Mouse (Mus musculus) limb, embryonic 15.5 days (tissue): ENCODE data around the gene Mroh3. TPM values are rescaled to one million over a fixed set of nuclear protein-coding genes. Genes with fewer than 3 reads are reported as not detected.

Experiments used
- ATAC-seq: fragments of 200-750 bp; cut with Nextera tagmentation; 2 replicates; pipeline ENCODE4 v1.8.0; 2017; ENCODE audit warnings: low read depth, moderate TSS enrichment; ENCODE audit not compliant: insufficient number of reproducible peaks, low FRiP score, low TSS enrichment
- H3K27ac ChIP-seq: fragments of 300-500 bp; sonication (generic); 2 replicates; pipeline ENCODE4 v1.5.1; 2015; ENCODE audit warnings: moderate library complexity, mild to moderate bottlenecking, inconsistent platforms
- H3K27me3 ChIP-seq: fragments of 300-500 bp; sonication (generic); 2 replicates; pipeline ENCODE4 v1.6.1; 2015; ENCODE audit warnings: inconsistent platforms
- H3K36me3 ChIP-seq: fragments of 300-500 bp; sonication (generic); 2 replicates; pipeline ENCODE4 v1.6.1; 2015; ENCODE audit warnings: inconsistent platforms
- H3K4me1 ChIP-seq: fragments of 300-500 bp; sonication (generic); 2 replicates; pipeline ENCODE4 v1.6.1; 2015; ENCODE audit warnings: inconsistent platforms
- H3K4me2 ChIP-seq: fragments of 300-500 bp; sonication (generic); 2 replicates; pipeline ENCODE4 v1.6.1; 2015; ENCODE audit warnings: mild to moderate bottlenecking, inconsistent platforms
- H3K4me3 ChIP-seq: fragments of 300-500 bp; sonication (generic); 2 replicates; pipeline ENCODE4 v1.5.1; 2015; ENCODE audit warnings: mild to moderate bottlenecking, inconsistent platforms
- H3K9ac ChIP-seq: fragments of 300-500 bp; sonication (generic); 2 replicates; pipeline ENCODE4 v1.6.1; 2015; ENCODE audit warnings: inconsistent platforms
- H3K9me3 ChIP-seq: fragments of 300-500 bp; sonication (generic); 2 replicates; pipeline ENCODE4 v1.6.1; 2016; ENCODE audit warnings: inconsistent platforms
- WGBS: fragments of 180-500 bp; shearing (Covaris S2); methylation state at CpG from one replicate; pipeline ENCODE4 v1.1.7; 2015; 5-methylcytosine and 5-hydroxymethylcytosine counted together
- polyA plus RNA-seq: library from polyadenylated mRNA; unstranded; fragments of >200 nt; fragmentation: Nextera tagmentation; extraction: Ambion mirVana; gene quantifications from 2 replicates; pipeline ENCODE4 v1.2.1, GENCODE M21; 2015

The Mroh3 gene
- polyA plus RNA-seq, 1 experiment from 2014 or later, result not detected

- Histone ChIP-seq H3K4me3 (no peak overlapping the region), H3K9me3 (no peaks in the 10 kb centered on the region), H3K27ac (no peak overlapping the region), H3K9ac (no peak overlapping the region), H3K36me3 (peaks cover 15% of the 10 kb centered on the region; the same call in 1 of the 2 replicates), H3K27me3 (no peaks in the 10 kb centered on the region), H3K4me2 (no peak overlapping the region), H3K4me1 (peaks cover 42% of the 10 kb centered on the region)
- ATAC-seq, result no peak
- 92% methylated on average over 8 of the region's 8 CpGs for WGBS
These were observed 14.0 kb upstream of the Mroh3 start for GRCm38 (mm10) chr1:136226626-136227025.

DNA sequence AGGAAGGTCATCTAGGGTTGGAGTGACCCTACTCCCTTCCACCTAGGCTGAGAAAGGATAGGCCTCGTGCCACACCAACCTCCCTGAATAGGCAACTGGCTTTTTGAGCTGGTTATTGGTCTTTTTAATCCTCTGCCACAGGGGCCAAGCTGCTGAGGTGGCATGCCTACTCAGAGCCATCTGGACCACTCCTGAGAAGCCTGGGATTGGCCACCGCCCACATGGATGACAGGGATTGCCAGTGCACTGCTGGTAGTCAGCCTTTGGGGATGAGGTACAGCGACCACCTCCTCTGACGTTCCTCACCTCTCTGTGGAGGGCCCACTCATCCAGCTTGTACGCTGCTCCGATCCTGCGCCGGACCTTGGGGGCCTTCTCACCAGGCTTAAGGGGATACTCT lies 13.2 kb upstream of the Mroh3 start:
- Histone ChIP-seq H3K27me3 (no peaks in the 10 kb centered on the region), H3K9me3 (no peaks in the 10 kb centered on the region), H3K4me1 (peaks cover 34% of the 10 kb centered on the region), H3K27ac (no peak overlapping the region), H3K4me2 (no peak overlapping the region), H3K9ac (no peak overlapping the region), H3K36me3 (peaks cover 15% of the 10 kb centered on the region; the same call in 1 of the 2 replicates), H3K4me3 (no peak overlapping the region)
- ATAC-seq, result no peak
- 94% methylated on average over 8 of the region's 8 CpGs for WGBS

DNA sequence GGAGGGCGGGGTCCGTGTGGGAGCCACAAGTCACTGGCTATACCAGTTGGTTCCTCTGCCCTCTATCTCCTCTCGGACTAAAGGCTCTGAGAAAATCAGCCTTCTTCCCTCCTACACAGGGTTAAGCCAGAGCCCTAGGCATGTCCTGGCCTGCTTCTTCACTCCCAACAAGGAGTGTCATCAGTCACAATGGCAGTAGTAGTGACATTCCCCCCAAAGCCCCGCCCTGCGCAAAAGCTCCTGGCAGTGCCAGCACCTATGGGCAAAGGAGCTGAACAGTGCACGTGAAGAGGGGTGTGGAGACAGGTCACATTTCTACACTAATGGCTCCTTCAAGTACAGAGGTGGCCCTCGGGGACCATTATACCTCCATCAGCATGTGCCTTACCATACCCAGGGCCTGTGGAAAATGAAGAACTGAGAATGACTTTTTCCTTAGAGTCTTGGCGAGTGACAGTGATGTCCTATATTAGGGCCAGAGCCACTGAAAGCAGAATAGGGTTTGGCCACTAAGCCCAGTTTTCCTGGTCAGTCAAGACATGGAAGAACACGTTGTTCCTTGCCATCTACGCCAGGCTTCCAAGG lies 11.2 kb upstream of the Mroh3 start:
- ATAC-seq, result no peak
- H3K4me2 ChIP-seq, result no peak overlapping the region
- peaks cover 26% of the 10 kb centered on the region for H3K36me3 ChIP-seq

DNA sequence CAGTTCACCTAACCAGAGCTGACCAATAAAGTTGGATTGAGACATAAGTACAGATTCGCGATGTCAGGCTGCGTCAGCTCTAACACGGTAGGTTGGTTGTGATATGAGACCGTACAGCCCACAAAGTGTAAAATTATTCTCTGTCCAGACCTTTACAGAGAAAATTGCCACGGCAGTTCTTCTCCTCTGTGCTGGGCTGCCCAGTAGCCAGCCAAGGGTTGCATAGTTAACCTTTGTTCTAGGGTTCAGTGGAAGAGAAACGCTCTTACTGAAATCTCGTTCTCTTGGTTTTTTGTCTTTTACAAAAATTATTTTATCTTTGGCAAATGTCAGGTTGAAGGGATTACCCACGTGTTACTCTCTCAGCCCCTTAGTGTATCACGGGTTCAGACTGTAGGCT lies 9.8 kb upstream of the Mroh3 start:
- Histone ChIP-seq H3K27ac (no peak overlapping the region), H3K4me2 (no peak overlapping the region), H3K4me1 (peaks cover 6% of the 10 kb centered on the region; the same call in 1 of the 2 replicates), H3K9ac (no peak overlapping the region), H3K27me3 (no peaks in the 10 kb centered on the region), H3K9me3 (no peaks in the 10 kb centered on the region), H3K36me3 (peaks cover 35% of the 10 kb centered on the region), H3K4me3 (no peak overlapping the region)
- WGBS, result 85% methylated on average over 10 of the region's 10 CpGs
- ATAC-seq, result no peak

More for the DNA sequence above, 11.2 kb upstream of the Mroh3 start:
- Histone ChIP-seq H3K9me3 (no peaks in the 10 kb centered on the region), H3K4me3 (no peak overlapping the region), H3K27me3 (no peaks in the 10 kb centered on the region), H3K4me1 (peaks cover 18% of the 10 kb centered on the region), H3K9ac (no peak overlapping the region), H3K27ac (no peak overlapping the region)
- WGBS, result 74% methylated on average over 10 of the region's 10 CpGs

- 0 out of 2 replicates have a peak, but pooled peaks cover 5% of the 10 kb centered on the region for H3K4me1 ChIP-seq
- H3K27me3 ChIP-seq, result no peaks in the 10 kb centered on the region
- H3K36me3 ChIP-seq, result peaks cover 42% of the 10 kb centered on the region
- no peak overlapping the region for H3K4me2 ChIP-seq
- WGBS, result 70% methylated on average over 10 of the region's 10 CpGs
- H3K4me3 ChIP-seq, result no peak overlapping the region
- H3K9me3 ChIP-seq, result no peaks in the 10 kb centered on the region
- H3K9ac ChIP-seq, result no peak overlapping the region
- no peak for ATAC-seq
- H3K27ac ChIP-seq, result no peak overlapping the region
These were observed 7.6 kb upstream of the Mroh3 start for GRCm38 (mm10) chr1:136220037-136220871.

DNA sequence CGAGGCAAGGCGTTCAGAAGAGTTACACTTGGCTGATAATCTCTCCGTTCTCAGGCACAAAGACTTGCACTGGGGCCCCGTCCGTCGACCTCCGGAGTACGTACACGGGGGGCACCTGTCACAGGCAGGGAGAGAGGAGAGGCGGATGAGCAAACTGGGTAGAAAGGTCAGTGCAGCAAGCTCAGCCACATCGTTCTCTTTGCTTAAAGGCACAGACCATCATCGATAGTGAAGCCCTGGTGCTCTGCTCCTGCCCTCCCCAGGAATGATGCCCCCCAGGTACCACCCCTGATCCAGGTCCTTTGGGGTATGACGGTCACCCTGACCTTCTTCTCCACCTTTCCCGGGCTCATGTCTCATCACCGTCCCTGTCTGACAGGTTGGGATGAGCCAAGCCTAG lies 1.7 kb upstream of the Mroh3 start:
- no peak overlapping the region for H3K4me3 ChIP-seq
- H3K4me1 ChIP-seq, result peaks cover 5% of the 10 kb centered on the region; the same call in 1 of the 2 replicates
- no peak for ATAC-seq
- H3K9ac ChIP-seq, result no peak overlapping the region
- peaks cover 28% of the 10 kb centered on the region for H3K36me3 ChIP-seq
- no peaks in the 10 kb centered on the region for H3K27me3 ChIP-seq
- no peaks in the 10 kb centered on the region for H3K9me3 ChIP-seq
- no peak overlapping the region for H3K27ac ChIP-seq
- no peak overlapping the region for H3K4me2 ChIP-seq
- 89% methylated on average over 15 of the region's 15 CpGs for WGBS

GRCm38 (mm10) chr1:136190033-136190432 lies 22.6 kb downstream of the Mroh3 start:
- no peak for ATAC-seq
- H3K9ac ChIP-seq, result no peak overlapping the region
- 89% methylated on average over 5 of the region's 5 CpGs for WGBS

DNA sequence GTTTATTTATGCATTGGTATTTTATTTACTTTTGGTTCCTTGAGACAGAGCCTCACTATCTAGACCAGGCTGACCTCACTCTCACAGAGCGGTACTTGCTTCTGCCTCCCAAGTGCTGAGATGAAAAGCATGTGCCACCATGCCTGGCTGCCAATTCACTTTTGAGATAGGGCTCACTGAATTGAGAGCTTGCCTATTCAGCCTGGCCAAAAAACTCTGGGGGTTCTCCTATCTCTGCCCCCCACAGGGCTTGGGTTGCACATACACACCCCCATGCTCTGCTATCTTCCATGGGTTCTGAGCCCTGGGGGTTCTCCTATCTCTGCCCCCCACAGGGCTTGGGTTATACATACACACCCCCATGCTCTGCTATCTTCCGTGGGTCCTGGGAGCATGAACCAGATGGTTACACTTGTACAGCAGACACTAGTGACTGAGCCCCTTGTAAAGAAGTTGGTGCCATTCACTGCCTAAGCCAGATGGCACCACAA lies 33.1 kb downstream of the Mroh3 start:
- no peaks in the 10 kb centered on the region for H3K9me3 ChIP-seq
- H3K4me2 ChIP-seq, result no peak overlapping the region
- 70% methylated on average over 2 of the region's 2 CpGs for WGBS
- H3K4me3 ChIP-seq, result no peak overlapping the region
- ATAC-seq, result no peak
- peaks cover 7% of the 10 kb centered on the region; the same call in 1 of the 2 replicates for H3K36me3 ChIP-seq
- no peak overlapping the region for H3K27ac ChIP-seq
- no peaks in the 10 kb centered on the region for H3K27me3 ChIP-seq
- no peak overlapping the region for H3K9ac ChIP-seq
- peaks cover under 1% of the 10 kb centered on the region; the same call in 1 of the 2 replicates for H3K4me1 ChIP-seq

More at GRCm38 (mm10) chr1:136190033-136190432, 22.6 kb downstream of the Mroh3 start:
- Histone ChIP-seq H3K36me3 (no peaks in the 10 kb centered on the region), H3K27me3 (no peaks in the 10 kb centered on the region), H3K4me2 (no peak overlapping the region), H3K9me3 (no peaks in the 10 kb centered on the region), H3K4me1 (no peaks in the 10 kb centered on the region), H3K27ac (no peak overlapping the region), H3K4me3 (no peak overlapping the region)

GRCm38 (mm10) chr1:136178741-136179140 lies 33.9 kb downstream of the Mroh3 start:
- peaks cover 8% of the 10 kb centered on the region for H3K4me1 ChIP-seq
- ATAC-seq, result no peak
- no peak overlapping the region for H3K9ac ChIP-seq
- no peaks in the 10 kb centered on the region for H3K9me3 ChIP-seq
- 54% methylated on average over 6 of the region's 6 CpGs for WGBS
- no peak overlapping the region for H3K4me3 ChIP-seq
- no peak overlapping the region for H3K4me2 ChIP-seq
- no peak overlapping the region for H3K27ac ChIP-seq
- H3K27me3 ChIP-seq, result no peaks in the 10 kb centered on the region
- H3K36me3 ChIP-seq, result peaks cover 7% of the 10 kb centered on the region; the same call in 1 of the 2 replicates

DNA sequence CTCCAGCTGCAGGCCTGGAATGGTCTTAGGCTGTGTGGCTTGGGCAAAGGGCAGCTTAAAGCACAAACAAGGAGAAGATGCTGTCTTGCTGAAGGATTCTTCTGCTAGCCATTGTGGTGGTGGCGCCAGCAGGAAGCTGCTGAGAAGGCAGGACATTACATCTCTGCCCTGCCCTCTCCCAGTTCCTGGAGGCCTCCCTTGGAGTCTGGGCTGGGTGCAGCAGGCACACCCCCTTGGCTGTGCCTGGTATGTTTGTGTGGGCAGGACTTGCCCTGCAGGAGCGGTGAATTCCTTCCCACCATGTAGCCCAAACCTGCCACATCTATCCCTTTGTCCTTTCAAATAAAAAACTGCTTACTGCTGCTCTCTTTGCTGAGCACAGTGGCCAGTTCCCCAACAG lies 35.5 kb downstream of the Mroh3 start:
- Histone ChIP-seq H3K4me1 (peaks cover 12% of the 10 kb centered on the region), H3K27ac (no peak overlapping the region), H3K27me3 (no peaks in the 10 kb centered on the region), H3K9ac (no peak overlapping the region), H3K4me3 (no peak overlapping the region), H3K36me3 (peaks cover 18% of the 10 kb centered on the region), H3K4me2 (no peak overlapping the region), H3K9me3 (no peaks in the 10 kb centered on the region)
- WGBS, result 75% methylated on average over 2 of the region's 2 CpGs
- ATAC-seq, result no peak

- Histone ChIP-seq H3K4me3 (no peak overlapping the region), H3K36me3 (peaks cover 30% of the 10 kb centered on the region), H3K27ac (no peak overlapping the region), H3K4me1 (peaks cover 12% of the 10 kb centered on the region), H3K9me3 (no peaks in the 10 kb centered on the region), H3K4me2 (no peak overlapping the region), H3K9ac (no peak overlapping the region), H3K27me3 (no peaks in the 10 kb centered on the region)
- no peak for ATAC-seq
- 36% methylated on average over 6 of the region's 6 CpGs for WGBS
These were observed 37.4 kb downstream of the Mroh3 start for GRCm38 (mm10) chr1:136175183-136175582.

DNA sequence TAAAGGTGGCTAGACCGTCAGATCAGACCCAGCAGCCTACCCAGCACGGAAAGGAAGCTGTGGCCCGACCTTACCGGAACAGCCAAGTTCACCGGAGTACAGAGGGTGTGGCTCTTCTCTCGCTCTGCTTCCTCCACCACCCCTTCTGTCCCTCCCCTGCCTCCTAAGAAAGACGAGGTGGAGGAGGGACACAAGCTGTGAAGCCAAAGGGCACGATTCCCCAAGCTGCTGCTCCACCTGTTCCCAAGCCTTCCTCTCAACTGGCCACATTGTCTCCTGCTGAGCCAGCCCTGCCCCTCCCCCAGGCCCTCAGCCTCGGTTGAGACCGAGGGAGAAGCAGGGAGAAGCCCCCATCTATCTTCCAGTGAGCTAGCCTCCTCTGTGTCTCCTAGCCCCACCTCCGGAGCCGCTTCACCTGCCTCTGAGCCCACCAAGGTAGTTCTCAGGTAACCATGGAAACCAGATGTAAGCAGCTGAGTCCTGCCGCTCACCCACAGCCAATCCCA lies 38.5 kb downstream of the Mroh3 start:
- no peak for ATAC-seq
- H3K4me1 ChIP-seq, result peaks cover 14% of the 10 kb centered on the region
- H3K27ac ChIP-seq, result no peak overlapping the region
- H3K4me3 ChIP-seq, result no peak overlapping the region
- peak overlapping the region; percentile 24; the same call in 1 of the 2 replicates for H3K4me2 ChIP-seq
- H3K27me3 ChIP-seq, result no peaks in the 10 kb centered on the region
- 23% methylated on average over 13 of the region's 13 CpGs for WGBS
- H3K9ac ChIP-seq, result no peak overlapping the region
- H3K36me3 ChIP-seq, result peaks cover 30% of the 10 kb centered on the region
- H3K9me3 ChIP-seq, result no peaks in the 10 kb centered on the region
